Mouse (Mus musculus) ES-E14 (cell line): ENCODE results near the gene Arl15. TPM values are rescaled to one million over a fixed set of nuclear protein-coding genes. Genes with fewer than 3 reads are reported as not detected.

Experiments
- DNase-seq: peaks from one replicate; pipeline ENCODE4 v3.0.0-alpha.2; 2013; ENCODE audit warnings: low read depth, low spot score
- H3K27ac ChIP-seq: 2 replicates; pipeline ENCODE4 v1.5.1; 2012; ENCODE audit warnings: low read depth, mild to moderate bottlenecking, low read length, moderate library complexity, mixed read lengths; ENCODE audit not compliant: poor library complexity, insufficient read depth, severe bottlenecking
- H3K36me3 ChIP-seq: 2 replicates; pipeline ENCODE4 v1.6.1; 2012; ENCODE audit warnings: mild to moderate bottlenecking, low read length, moderate library complexity, mixed read lengths; ENCODE audit not compliant: control insufficient read depth, poor library complexity, insufficient read depth, severe bottlenecking
- H3K4me1 ChIP-seq, 2 experiments: fragments of 150-350 bp in 1 of 2; sonication (generic) in 1 of 2; 2 replicates each; pipeline ENCODE4 v1.6.1; 2012; ENCODE audit warnings: low read length in 2 of 2, mild to moderate bottlenecking in 1 of 2, mixed read lengths in 1 of 2; ENCODE audit not compliant: control insufficient read depth in 2 of 2, insufficient read depth in 2 of 2, poor library complexity in 1 of 2
- H3K4me3 ChIP-seq, 2 experiments: fragments of 150-350 bp in 1 of 2; sonication (generic) in 1 of 2; 2 replicates each; pipeline ENCODE4 v1.5.1; 2012; ENCODE audit warnings: low read length in 2 of 2, low read depth in 1 of 2, mild to moderate bottlenecking in 1 of 2, mixed read lengths in 1 of 2; ENCODE audit not compliant: insufficient read depth in 1 of 2, poor library complexity in 1 of 2, severe bottlenecking in 1 of 2
- H3K9ac ChIP-seq: 2 replicates; pipeline ENCODE4 v1.6.1; 2012; ENCODE audit warnings: low read depth, mild to moderate bottlenecking, low read length, mixed read lengths; ENCODE audit not compliant: poor library complexity, insufficient read depth, severe bottlenecking
- H3K9me3 ChIP-seq: fragments of 150-350 bp; sonication (generic); 2 replicates; pipeline ENCODE4 v1.6.1; 2012; ENCODE audit warnings: low read depth, mild to moderate bottlenecking, low read length; ENCODE audit not compliant: control insufficient read depth, insufficient read depth
- CHD2 ChIP-seq: IDR thresholded peaks from 2 replicates; pipeline ENCODE4 v1.6.1; 2014; ENCODE audit warnings: mild to moderate bottlenecking, low read depth, low read length, inconsistent platforms
- HCFC1 ChIP-seq: IDR thresholded peaks from 2 replicates; pipeline ENCODE4 v1.6.1; 2012; ENCODE audit warnings: low read length, inconsistent platforms, borderline replicate concordance; ENCODE audit not compliant: insufficient read depth
- MAFK ChIP-seq: IDR thresholded peaks from 2 replicates; pipeline ENCODE4 v1.6.1; 2014; ENCODE audit warnings: mild to moderate bottlenecking, low read depth, low read length, inconsistent platforms; ENCODE audit not compliant: insufficient read depth
- ZC3H11A ChIP-seq: IDR thresholded peaks from 2 replicates; pipeline ENCODE4 v1.6.1; 2012; ENCODE audit warnings: low read depth, mild to moderate bottlenecking, inconsistent platforms, low read length, borderline replicate concordance
- ZNF384 ChIP-seq: IDR thresholded peaks from 2 replicates; pipeline ENCODE4 v1.6.1; 2012; ENCODE audit warnings: low read depth, low read length, inconsistent platforms
- in situ Hi-C, 2 experiments: fragments of 600-800 bp; cut with MboI; formaldehyde crosslinking; loops; one replicate each; pipeline ENCODE4 v1.15.1; 2025; ENCODE audit warnings: low sequenced_read_pairs in 2 of 2, inconsistent platforms in 1 of 2; ENCODE audit not compliant: unreplicated experiment in 2 of 2
- total RNA-seq: library from RNA; depleted of rRNA; stranded (reverse); fragments of 300-350 nt; gene quantifications from 2 replicates; pipeline ENCODE4 v1.2.3, GENCODE M21; 2012

Arl15 gene
- total RNA-seq, 1 experiment, result 15.1 TPM

- Histone ChIP-seq H3K9ac (no peak overlapping the region), H3K36me3 (0 out of 2 replicates have a peak, but pooled peaks cover 1% of the 10 kb centered on the region), H3K4me3 (no peak overlapping the region), H3K9me3 (no peaks in the 10 kb centered on the region; the same call in 1 of the 2 replicates), H3K27ac (no peak overlapping the region), H3K4me1 (no peaks in the 10 kb centered on the region)
- no peak for DNase-seq
- TF ChIP-seq ZNF384 (no peak), MAFK (no peak), CHD2 (no peak), HCFC1 (no peak), ZC3H11A (no peak)
- in situ Hi-C loops, result no loop called here
Measured at GRCm38 (mm10) chr13:113941943-113942342, 147.6 kb downstream of the Arl15 start.

DNA sequence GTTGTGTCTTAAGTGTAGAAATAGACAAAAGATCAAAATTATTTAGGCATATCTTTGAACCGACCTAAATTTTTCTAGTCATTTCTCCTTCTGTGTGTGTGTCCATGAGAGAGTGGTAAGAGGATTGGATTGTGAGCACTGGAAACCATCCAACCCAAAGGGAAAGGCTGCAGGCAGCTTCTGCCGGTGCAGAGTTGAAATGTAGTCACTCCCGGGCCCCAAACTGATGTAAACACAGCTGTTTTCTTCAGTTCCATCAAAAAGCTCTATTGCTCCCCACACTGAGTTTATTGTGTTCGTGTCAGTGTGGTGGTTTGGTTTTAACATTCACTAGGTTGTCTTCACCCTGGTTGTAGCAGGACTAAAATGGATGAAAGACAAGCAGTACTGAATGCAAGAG, 153.2 kb downstream of the Arl15 start:
- no peak for DNase-seq
- no peaks in the 10 kb centered on the region for H3K36me3 ChIP-seq
- H3K27ac ChIP-seq, result no peak overlapping the region
- H3K9me3 ChIP-seq, result no peaks in the 10 kb centered on the region
- TF ChIP-seq ZNF384, result no peak
- no peak for TF ChIP-seq HCFC1
- no peak for TF ChIP-seq ZC3H11A
- TF ChIP-seq CHD2, result no peak
- TF ChIP-seq MAFK, result no peak
- no peaks in the 10 kb centered on the region for H3K4me1 ChIP-seq
- no peak overlapping the region for H3K4me3 ChIP-seq
- in situ Hi-C loops, result no loop called here
- no peak overlapping the region for H3K9ac ChIP-seq

GRCm38 (mm10) chr13:113949708-113950107, 155.4 kb downstream of the Arl15 start:
- Histone ChIP-seq H3K36me3 (no peaks in the 10 kb centered on the region), H3K4me3 (no peak overlapping the region), H3K4me1 (no peaks in the 10 kb centered on the region), H3K27ac (no peak overlapping the region), H3K9ac (no peak overlapping the region), H3K9me3 (no peaks in the 10 kb centered on the region)
- TF ChIP-seq ZC3H11A (no peak), HCFC1 (no peak), CHD2 (no peak), ZNF384 (no peak), MAFK (no peak)
- in situ Hi-C loops, result no loop called here
- no peak for DNase-seq

- DNase-seq, result no peak
- in situ Hi-C loops, result no loop called here
- no peak overlapping the region for H3K4me3 ChIP-seq
Measured at GRCm38 (mm10) chr13:113950131-113950530, 155.8 kb downstream of the Arl15 start.

GRCm38 (mm10) chr13:113957438-113957837, 163.1 kb downstream of the Arl15 start:
- TF ChIP-seq CHD2 (no peak), HCFC1 (no peak), ZC3H11A (no peak), ZNF384 (no peak), MAFK (no peak)
- no peak overlapping the region for H3K27ac ChIP-seq
- H3K36me3 ChIP-seq, result no peaks in the 10 kb centered on the region
- DNase-seq, result no peak
- no peaks in the 10 kb centered on the region for H3K9me3 ChIP-seq
- H3K4me1 ChIP-seq, result no peaks in the 10 kb centered on the region
- H3K4me3 ChIP-seq, result no peak overlapping the region
- no peak overlapping the region for H3K9ac ChIP-seq
- in situ Hi-C loops, result no loop called here

More at GRCm38 (mm10) chr13:113950131-113950530, 155.8 kb downstream of the Arl15 start:
- no peak overlapping the region for H3K27ac ChIP-seq
- no peaks in the 10 kb centered on the region for H3K4me1 ChIP-seq
- no peak overlapping the region for H3K9ac ChIP-seq
- H3K9me3 ChIP-seq, result no peaks in the 10 kb centered on the region
- TF ChIP-seq ZC3H11A (no peak), CHD2 (no peak), ZNF384 (no peak), MAFK (no peak), HCFC1 (no peak)
- no peaks in the 10 kb centered on the region for H3K36me3 ChIP-seq
